Mouse (Mus musculus) heart, embryonic 11.5 days (tissue): ENCODE measurements around the gene Cacna1b. TPM values are rescaled to one million over a fixed set of nuclear protein-coding genes. Genes with fewer than 3 reads are reported as not detected.

Experiments used
- ATAC-seq: fragments of 200-750 bp; cut with Nextera tagmentation; replicated peaks from 2 replicates; pipeline ENCODE4 v1.8.0; 2017; ENCODE audit warnings: moderate library complexity; ENCODE audit not compliant: insufficient number of reproducible peaks, low FRiP score, low TSS enrichment
- H3K27ac ChIP-seq: fragments of 300-500 bp; sonication (generic); 2 replicates; pipeline ENCODE4 v1.5.1; 2014; ENCODE audit warnings: mild to moderate bottlenecking, low read depth, low read length
- H3K27me3 ChIP-seq: fragments of 300-500 bp; sonication (generic); 2 replicates; pipeline ENCODE4 v1.6.1; 2014; ENCODE audit warnings: mild to moderate bottlenecking, low read length, mixed read lengths; ENCODE audit not compliant: control insufficient read depth, insufficient read depth
- H3K36me3 ChIP-seq: fragments of 300-500 bp; sonication (generic); 2 replicates; pipeline ENCODE4 v1.6.1; 2014; ENCODE audit warnings: mild to moderate bottlenecking, low read length, moderate library complexity, mixed read lengths; ENCODE audit not compliant: control insufficient read depth, insufficient read depth
- H3K4me1 ChIP-seq: fragments of 300-500 bp; sonication (generic); 2 replicates; pipeline ENCODE4 v1.6.1; 2014; ENCODE audit warnings: low read length; ENCODE audit not compliant: control insufficient read depth, insufficient read depth
- H3K4me2 ChIP-seq: fragments of 300-500 bp; sonication (generic); 2 replicates; pipeline ENCODE4 v1.6.1; 2014; ENCODE audit warnings: mild to moderate bottlenecking, moderate library complexity
- H3K4me3 ChIP-seq: fragments of 300-500 bp; sonication (generic); 2 replicates; pipeline ENCODE4 v1.5.1; 2014; ENCODE audit warnings: low read depth, low read length
- H3K9ac ChIP-seq: fragments of 300-500 bp; sonication (generic); 2 replicates; pipeline ENCODE4 v1.6.1; 2014; ENCODE audit warnings: mild to moderate bottlenecking, low read depth, low read length, moderate library complexity
- H3K9me3 ChIP-seq: fragments of 300-500 bp; sonication (generic); replicated peaks from 2 replicates; pipeline ENCODE4 v1.6.1; 2016; ENCODE audit warnings: low read length; ENCODE audit not compliant: control insufficient read depth
- WGBS: fragments of 180-500 bp; shearing (Covaris S2); extraction: QIAGEN DNeasy Blood & Tissue Kit; methylation state at CpG from one replicate; pipeline ENCODE4 v1.1.7; 2014; ENCODE audit not compliant: insufficient replicate concordance; 5-methylcytosine and 5-hydroxymethylcytosine counted together
- polyA plus RNA-seq: library from polyadenylated mRNA; unstranded; fragments of >200 nt; fragmentation: Nextera tagmentation; extraction: Ambion mirVana; gene quantifications from 2 replicates; pipeline ENCODE4 v1.2.1, GENCODE M21; 2014

Gene Cacna1b
- polyA plus RNA-seq, 1 experiment from 2014 or later, result 0.23 TPM

- Histone ChIP-seq H3K27ac (no peak overlapping the region), H3K4me2 (no peak overlapping the region), H3K4me1 (0 out of 2 replicates have a peak, but pooled peaks cover 3% of the 10 kb centered on the region), H3K36me3 (no peaks in the 10 kb centered on the region), H3K9ac (no peak overlapping the region), H3K27me3 (peaks cover 14% of the 10 kb centered on the region), H3K4me3 (no peak overlapping the region), H3K9me3 (no peaks in the 10 kb centered on the region)
- no peak for ATAC-seq
- WGBS, result 86% methylated on average over 2 of the region's 2 CpGs
These were observed 82.8 kb downstream of the Cacna1b start for GRCm38 (mm10) chr2:24680176-24680575.

GRCm38 (mm10) chr2:24679012-24679651, 83.8 kb downstream of the Cacna1b start:
- H3K4me2 ChIP-seq, result peak overlapping the region; percentile 68
- H3K27ac ChIP-seq, result no peak overlapping the region
- no peaks in the 10 kb centered on the region for H3K9me3 ChIP-seq
- H3K27me3 ChIP-seq, result peaks cover 14% of the 10 kb centered on the region
- peak overlapping the region; percentile 34 for H3K4me3 ChIP-seq
- peak overlapping the region; percentile 39; the same call in 1 of the 2 replicates for H3K9ac ChIP-seq
- H3K36me3 ChIP-seq, result no peaks in the 10 kb centered on the region
- 24% methylated on average over 50 of the region's 50 CpGs for WGBS
- 0 out of 2 replicates have a peak, but pooled peaks cover 3% of the 10 kb centered on the region for H3K4me1 ChIP-seq
- ATAC-seq, result peak; percentile 54; the same call in 1 of the 2 replicates

GRCm38 (mm10) chr2:24678538-24678937, 84.4 kb downstream of the Cacna1b start:
- Histone ChIP-seq H3K4me3 (peak overlapping the region; percentile 34; the same call in 1 of the 2 replicates), H3K4me2 (peak overlapping the region; percentile 68), H3K9me3 (no peaks in the 10 kb centered on the region), H3K27ac (no peak overlapping the region), H3K27me3 (peaks cover 14% of the 10 kb centered on the region), H3K4me1 (0 out of 2 replicates have a peak, but pooled peaks cover 3% of the 10 kb centered on the region), H3K9ac (no peak overlapping the region), H3K36me3 (no peaks in the 10 kb centered on the region)
- 65% methylated on average over 5 of the region's 5 CpGs for WGBS
- ATAC-seq, result no peak

- WGBS, result 63% methylated on average over 4 of the region's 4 CpGs
- Histone ChIP-seq H3K4me2 (no peak overlapping the region), H3K27me3 (peaks cover 14% of the 10 kb centered on the region), H3K9me3 (no peaks in the 10 kb centered on the region), H3K4me3 (no peak overlapping the region), H3K4me1 (0 out of 2 replicates have a peak, but pooled peaks cover 3% of the 10 kb centered on the region), H3K36me3 (no peaks in the 10 kb centered on the region), H3K9ac (no peak overlapping the region), H3K27ac (no peak overlapping the region)
- no peak for ATAC-seq
These were observed 84.8 kb downstream of the Cacna1b start for GRCm38 (mm10) chr2:24678110-24678509.

GRCm38 (mm10) chr2:24677629-24678028, 85.3 kb downstream of the Cacna1b start:
- Histone ChIP-seq H3K4me1 (0 out of 2 replicates have a peak, but pooled peaks cover 3% of the 10 kb centered on the region), H3K27ac (no peak overlapping the region), H3K9me3 (no peaks in the 10 kb centered on the region), H3K9ac (no peak overlapping the region), H3K36me3 (no peaks in the 10 kb centered on the region), H3K4me3 (no peak overlapping the region), H3K27me3 (peaks cover 14% of the 10 kb centered on the region), H3K4me2 (no peak overlapping the region)
- no peak for ATAC-seq
- WGBS, result 88% methylated on average over 3 of the region's 3 CpGs

GRCm38 (mm10) chr2:24674432-24675006, 88.4 kb downstream of the Cacna1b start:
- Histone ChIP-seq H3K9ac (no peak overlapping the region), H3K4me1 (0 out of 2 replicates have a peak, but pooled peaks cover 3% of the 10 kb centered on the region), H3K36me3 (no peaks in the 10 kb centered on the region), H3K9me3 (no peaks in the 10 kb centered on the region), H3K4me2 (no peak overlapping the region), H3K27ac (no peak overlapping the region), H3K4me3 (no peak overlapping the region), H3K27me3 (peaks cover 9% of the 10 kb centered on the region)
- ATAC-seq, result no peak
- 82% methylated on average over 6 of the region's 6 CpGs for WGBS

- H3K9me3 ChIP-seq, result no peaks in the 10 kb centered on the region
- no peak overlapping the region for H3K4me2 ChIP-seq
- WGBS, result 85% methylated on average over 5 of the region's 5 CpGs
- H3K36me3 ChIP-seq, result no peaks in the 10 kb centered on the region
- no peak overlapping the region for H3K4me3 ChIP-seq
- no peaks in the 10 kb centered on the region for H3K27me3 ChIP-seq
- no peaks in the 10 kb centered on the region for H3K4me1 ChIP-seq
- H3K9ac ChIP-seq, result no peak overlapping the region
- H3K27ac ChIP-seq, result no peak overlapping the region
- no peak for ATAC-seq
These were observed 94.4 kb downstream of the Cacna1b start for GRCm38 (mm10) chr2:24668598-24668997.

GRCm38 (mm10) chr2:24664678-24665257, 98.2 kb downstream of the Cacna1b start:
- no peak overlapping the region for H3K4me3 ChIP-seq
- H3K27me3 ChIP-seq, result no peaks in the 10 kb centered on the region
- WGBS, result 29% methylated on average over 9 of the region's 9 CpGs
- no peaks in the 10 kb centered on the region for H3K4me1 ChIP-seq
- no peaks in the 10 kb centered on the region for H3K9me3 ChIP-seq
- no peak overlapping the region for H3K27ac ChIP-seq
- no peak overlapping the region for H3K9ac ChIP-seq
- no peak for ATAC-seq
- no peaks in the 10 kb centered on the region for H3K36me3 ChIP-seq
- peak overlapping the region; percentile 34; the same call in 1 of the 2 replicates for H3K4me2 ChIP-seq
